Mouse (Mus musculus) naive thymus-derived CD4-positive, alpha-beta T cell, adult 2 months (primary cell): Measurements from ENCODE around the gene Fbxl3.

ENCODE experiments used
- DNase-seq: peaks from one replicate; pipeline ENCODE4 v3.0.0-alpha.2; 2011; ENCODE audit warnings: low read depth

The Fbxl3 gene

DNA sequence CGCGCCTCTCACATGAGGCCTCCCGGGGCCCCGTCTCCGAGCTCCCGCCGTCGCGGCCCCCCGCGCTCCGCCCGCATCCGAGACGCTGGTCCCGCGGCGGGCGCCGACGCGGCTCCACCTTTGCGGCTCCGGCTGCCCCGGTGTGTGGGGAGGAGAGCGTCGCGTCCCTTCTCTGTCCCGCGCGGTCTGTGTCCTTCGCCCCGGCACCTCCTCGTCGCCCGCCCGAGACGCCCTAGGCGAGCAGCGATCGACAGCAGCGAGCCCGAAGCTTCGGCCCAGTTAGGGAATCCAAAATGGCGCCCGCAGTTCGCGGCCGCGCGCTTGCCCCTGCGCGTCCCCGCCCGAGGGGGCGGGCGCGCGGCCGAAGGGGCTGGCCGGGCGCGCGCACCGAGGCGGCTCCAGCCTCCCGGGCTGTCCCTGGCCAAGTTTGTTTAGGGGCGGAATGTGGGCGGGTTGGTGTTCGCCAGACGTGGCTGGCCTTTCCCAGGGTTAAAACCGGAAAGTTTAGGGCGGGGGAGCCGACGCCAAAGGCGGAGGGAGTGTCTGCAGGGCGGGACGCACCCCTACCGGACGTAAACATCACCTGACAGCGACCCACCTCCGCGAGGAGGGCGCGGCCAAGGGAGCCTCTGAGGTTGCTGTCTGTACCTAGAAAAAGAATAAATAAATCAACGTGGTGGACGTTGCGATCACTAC is at the start of gene Fbxl3:
TSS of gene Fbxl3 (minus strand) at position 329 of the 696 bp plus-strand sequence.
- DNase-seq: peak; percentile 94

- peak; percentile 58 for DNase-seq
These were observed 32.6 kb upstream of the Fbxl3 start for GRCm38 (mm10) chr14:103131991-103132390.

DNA sequence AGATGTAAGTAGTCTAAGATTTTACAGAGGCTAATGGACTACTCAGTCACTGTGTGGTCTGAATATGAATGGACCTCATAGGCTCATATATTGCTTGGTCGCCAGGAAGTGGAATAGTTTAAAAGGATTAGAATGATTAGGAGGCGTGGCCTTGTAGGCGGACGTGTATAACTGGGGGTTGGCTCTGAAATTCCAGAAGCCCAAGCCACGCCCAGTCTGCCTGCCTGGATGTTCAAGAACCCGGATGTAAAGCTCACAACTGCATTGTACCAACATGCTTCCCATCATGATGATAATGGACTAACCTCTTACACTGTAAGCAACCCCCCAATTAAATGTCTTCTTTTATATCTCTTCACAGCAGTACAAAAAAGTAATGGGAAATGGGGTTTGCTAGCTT is 26.4 kb upstream of the Fbxl3 start:
- DNase-seq: no peak

DNA sequence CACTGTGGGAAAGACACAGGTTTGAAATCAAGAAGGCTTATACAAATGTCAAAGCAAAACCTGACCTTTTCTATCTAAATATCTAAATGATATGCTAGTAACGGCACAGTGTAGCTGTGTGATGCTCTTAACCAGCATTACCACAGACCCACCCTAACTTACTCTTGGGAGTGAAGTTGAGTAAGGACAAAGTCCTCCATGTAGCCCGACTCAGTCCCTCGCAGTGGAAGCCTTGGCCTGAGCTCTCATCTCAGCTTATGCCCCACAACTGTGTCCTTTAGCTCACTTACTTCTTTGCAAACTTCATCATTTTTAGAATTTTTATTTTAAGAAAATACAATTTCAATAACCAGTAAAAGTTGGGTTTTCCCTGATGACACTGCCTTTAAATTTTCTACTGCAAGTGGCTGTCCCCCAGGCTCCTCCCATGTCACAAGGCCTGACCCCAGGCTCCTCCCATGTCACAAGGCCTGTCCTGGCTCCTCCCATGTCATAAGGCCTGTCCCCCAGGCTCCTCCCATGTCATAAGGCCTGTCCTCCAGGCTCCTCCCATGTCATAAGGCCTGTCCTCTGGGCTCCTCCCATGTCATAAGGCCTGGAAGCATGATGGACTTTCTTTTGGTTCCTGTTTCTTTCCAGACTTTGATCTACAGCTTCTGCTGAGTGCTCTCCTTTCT is 15.8 kb upstream of the Fbxl3 start:
- peak; percentile 46 for DNase-seq

DNA sequence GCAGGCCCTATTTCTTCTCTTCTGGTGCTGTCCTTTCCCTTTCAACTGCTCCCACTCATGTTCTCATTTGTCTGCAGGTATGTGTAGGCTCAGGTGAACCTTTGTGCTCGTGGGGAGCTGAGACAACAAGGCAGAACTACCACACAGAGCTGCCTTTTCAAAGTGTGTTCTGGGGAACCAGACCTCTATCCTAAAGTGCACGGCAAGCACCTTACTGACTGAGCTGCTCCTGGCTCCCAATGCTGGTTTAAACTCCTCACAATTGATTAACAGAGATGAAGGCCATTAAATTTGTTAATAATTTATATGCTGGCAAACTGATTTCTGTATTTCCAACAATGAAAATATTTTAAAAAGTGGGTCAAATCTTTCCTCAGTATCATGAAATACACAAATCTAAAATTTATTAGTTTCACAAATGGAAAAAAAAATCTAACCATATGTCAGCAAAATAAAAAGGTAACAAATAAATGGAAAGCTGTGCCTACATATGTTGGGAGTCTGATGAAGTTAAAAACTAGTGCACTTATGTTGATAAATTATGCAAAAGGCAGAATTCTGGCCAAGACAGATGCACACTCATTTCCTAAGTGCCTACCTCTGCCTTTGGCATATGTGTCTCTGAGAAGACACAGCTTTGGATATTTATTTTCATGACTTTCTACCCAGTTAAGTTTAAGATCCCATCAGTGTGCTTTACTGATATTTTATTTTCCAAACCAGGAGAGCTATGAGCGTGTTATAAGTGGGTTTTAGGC is 13.4 kb upstream of the Fbxl3 start:
- no peak for DNase-seq

GRCm38 (mm10) chr14:103109971-103110370 is 10.6 kb upstream of the Fbxl3 start:
- no peak for DNase-seq

- no peak for DNase-seq
These were observed 6.9 kb upstream of the Fbxl3 start for GRCm38 (mm10) chr14:103106301-103106700.

GRCm38 (mm10) chr14:103102731-103103335 is 3.5 kb upstream of the Fbxl3 start:
- DNase-seq: no peak

DNA sequence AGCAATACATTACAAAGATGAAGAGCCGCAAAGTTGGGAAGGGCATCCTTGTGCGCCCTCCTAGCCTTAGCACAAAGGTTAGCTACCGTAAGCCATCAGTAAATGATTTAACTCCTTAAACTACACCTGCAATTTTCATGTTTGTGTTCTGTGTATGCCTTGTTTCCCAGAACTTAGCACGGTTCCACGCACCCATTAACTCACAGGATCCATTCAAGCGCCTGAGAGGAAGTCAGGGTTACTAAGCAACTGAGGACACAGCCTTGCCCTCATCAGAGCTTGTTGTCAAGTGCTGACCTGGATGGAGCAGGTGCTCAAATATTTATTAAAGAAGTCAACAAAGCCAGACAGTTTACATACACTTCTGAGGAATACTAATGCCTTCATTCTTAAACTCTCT is 2.9 kb upstream of the Fbxl3 start:
- DNase-seq: no peak

GRCm38 (mm10) chr14:103101171-103101570 is 1.8 kb upstream of the Fbxl3 start:
- DNase-seq: no peak

DNA sequence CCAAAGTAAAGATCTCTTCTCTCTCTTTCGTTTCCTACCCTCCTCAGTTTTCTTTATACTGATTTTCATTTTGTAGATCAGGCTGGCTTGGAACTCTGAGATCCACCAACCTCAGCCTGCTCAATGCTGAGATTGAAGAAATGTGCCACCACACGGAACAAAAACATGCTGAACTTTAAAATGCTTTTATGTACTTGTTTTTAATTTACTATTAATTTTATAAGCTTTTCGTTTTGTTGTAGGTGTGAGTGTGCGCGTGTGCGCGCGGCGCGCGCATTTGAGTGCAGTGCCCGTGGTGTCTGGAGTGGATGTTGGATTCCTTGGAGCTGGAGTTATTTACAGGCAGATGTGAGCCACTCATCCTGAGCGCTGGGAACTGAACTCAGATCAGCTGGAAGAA is 930 bp upstream of the Fbxl3 start:
- DNase-seq: no peak

DNA sequence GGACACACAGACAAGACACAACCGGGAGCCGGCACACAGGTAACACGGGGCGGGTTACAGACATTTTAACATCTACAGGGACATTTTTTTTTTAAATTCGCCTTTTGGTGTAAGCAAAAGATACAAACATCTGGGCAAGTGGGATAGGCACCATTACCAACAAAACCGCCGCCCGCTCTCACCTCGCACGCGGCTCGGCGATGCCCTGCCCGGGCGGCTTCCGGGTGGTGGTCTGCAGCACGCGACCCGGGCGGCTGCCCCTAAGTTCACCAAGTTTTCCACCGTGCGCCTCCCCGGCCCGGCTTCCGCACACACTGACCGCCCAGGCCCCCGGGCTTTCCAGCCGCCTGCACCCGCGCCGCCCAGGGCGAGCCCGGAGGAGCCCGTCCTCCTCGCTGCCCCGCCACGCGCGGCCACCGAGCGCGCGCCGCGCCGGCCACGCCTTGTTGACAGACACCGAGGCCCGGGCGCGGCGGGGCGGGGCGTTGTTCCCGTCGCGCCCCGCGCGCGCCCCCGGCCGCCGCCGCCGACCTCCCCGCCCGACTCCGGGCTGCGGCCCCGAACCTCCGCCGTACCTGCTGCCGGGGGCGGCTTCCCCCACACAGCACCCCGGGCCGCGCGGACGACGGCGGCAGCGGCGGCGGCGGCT is 655 bp downstream of the Fbxl3 start:
- DNase-seq: peak; percentile 83

GRCm38 (mm10) chr14:103098213-103098586 is 1.2 kb downstream of the Fbxl3 start:
- no peak for DNase-seq

DNA sequence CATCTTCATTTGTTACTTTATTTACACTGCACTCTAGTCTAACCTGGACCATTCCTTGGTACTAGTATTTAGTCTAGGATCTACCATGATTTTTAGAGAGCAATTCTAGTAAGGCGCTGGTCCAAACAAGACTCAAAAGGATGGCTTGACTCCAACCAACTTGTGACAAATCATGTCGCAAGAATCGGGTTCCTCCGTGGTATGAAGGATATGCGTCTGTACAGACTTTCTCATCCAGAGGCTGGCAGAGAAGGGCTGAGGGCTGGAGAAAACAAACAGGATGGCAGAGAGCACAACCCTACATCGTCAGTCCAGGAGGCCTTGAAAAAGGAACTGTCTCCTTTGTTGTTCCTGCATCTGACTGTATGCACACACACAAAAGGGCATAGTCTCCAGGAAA is 2.7 kb downstream of the Fbxl3 start:
- no peak for DNase-seq

GRCm38 (mm10) chr14:103095826-103096225 is 3.5 kb downstream of the Fbxl3 start:
- no peak for DNase-seq

GRCm38 (mm10) chr14:103095036-103095435 is 4.3 kb downstream of the Fbxl3 start:
- peak; percentile 67 for DNase-seq

DNA sequence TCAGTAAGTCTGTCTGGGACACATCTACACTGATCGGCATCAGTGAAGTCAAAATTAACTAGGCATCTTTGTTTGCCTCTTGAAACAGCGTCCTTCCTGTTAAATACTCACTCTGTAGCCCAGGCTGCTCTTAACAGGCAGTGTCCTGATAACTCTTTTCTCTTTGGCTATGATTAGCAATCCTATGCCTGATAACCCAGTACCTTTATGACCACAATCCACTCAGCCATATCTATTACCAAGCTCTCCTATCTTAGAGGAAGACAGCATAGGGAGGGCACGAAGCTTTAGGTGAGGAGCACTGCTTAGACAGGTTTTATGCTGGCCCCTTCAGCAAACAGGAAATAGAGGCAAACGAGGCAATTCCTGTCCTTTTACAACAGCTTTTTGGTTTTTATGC is 5.7 kb downstream of the Fbxl3 start:
- peak; percentile 46 for DNase-seq

DNA sequence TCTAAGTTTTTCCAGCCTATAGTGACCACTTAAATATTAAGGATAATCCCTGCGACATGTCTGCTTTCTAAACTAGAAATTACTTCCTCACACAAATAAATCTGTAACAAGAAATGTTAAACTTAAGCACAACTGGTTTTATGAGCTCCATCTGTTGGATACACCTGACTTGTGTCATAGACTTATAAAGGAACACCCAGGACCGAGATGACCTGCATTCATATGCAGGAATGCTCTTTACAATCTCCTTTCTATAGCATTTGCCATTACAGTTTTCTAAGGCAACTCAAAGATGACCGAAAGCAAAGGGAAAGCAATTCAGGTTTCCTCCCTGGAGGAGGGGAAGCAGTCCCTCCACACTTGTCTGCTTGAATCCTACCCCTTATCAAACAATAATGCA is 6.1 kb downstream of the Fbxl3 start:
- DNase-seq: no peak

GRCm38 (mm10) chr14:103088624-103089023 is 10.7 kb downstream of the Fbxl3 start:
- DNase-seq: peak; percentile 74

DNA sequence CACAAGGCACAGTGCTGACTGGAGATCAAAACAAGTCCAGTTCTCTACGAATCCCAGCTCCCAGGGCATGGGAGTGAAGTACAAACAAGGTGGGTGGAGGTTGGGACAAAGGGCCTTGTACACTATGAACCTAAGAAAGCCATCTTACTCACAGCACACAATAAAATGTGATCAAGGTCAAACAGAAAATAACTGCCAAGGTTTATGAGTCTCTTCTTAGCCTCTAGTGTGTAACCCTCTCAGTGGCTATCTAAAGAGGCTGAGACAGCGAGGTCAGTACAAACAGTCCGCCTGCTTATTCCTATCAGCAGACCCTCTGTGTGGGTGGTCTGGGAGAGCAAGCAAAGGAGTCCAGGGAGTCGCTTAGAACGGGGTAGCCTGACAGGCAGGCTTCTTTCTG is 11.5 kb downstream of the Fbxl3 start:
- no peak for DNase-seq

- DNase-seq: no peak
These were observed 12.6 kb downstream of the Fbxl3 start for GRCm38 (mm10) chr14:103086671-103087324.
